ENCODE assay signal across 10 mouse cellular contexts in genomic region chr9:117089409-117090147, GRCm38 (mm10).
DNase-seq lines count a peak whose midpoint lies in the region; ATAC-seq lines count a peak whose summit lies in the region.
"Had no signal": no experiment of that assay in that cellular context is flagged by ENCODE, and none has a peak within 500 bp of the region (broad histone marks: within the 10 kb centered on the region; RNA-seq: fewer than 3 reads in every experiment).

No protein-coding gene starts in this region.

- no peak overlapping the region for H3K4me2 ChIP-seq in hindbrain, embryonic 13.5 days
- no peak overlapping the region for H3K4me2 ChIP-seq in hindbrain, embryonic 12.5 days (replicated peaks)
- H3K4me2 ChIP-seq: embryonic facial prominence, embryonic 15.5 days had no signal

- H3K4me1 ChIP-seq in hindbrain, embryonic 13.5 days (replicated peaks) = peaks cover 11% of the 10 kb centered on the region
- 0 out of 2 replicates have a peak, but pooled peaks cover 2% of the 10 kb centered on the region for H3K4me1 ChIP-seq in hindbrain, embryonic 12.5 days

- H3K9ac ChIP-seq in hindbrain, embryonic 13.5 days = no peak overlapping the region
- no peak overlapping the region for H3K9ac ChIP-seq in hindbrain, embryonic 12.5 days
- H3K9ac ChIP-seq: embryonic facial prominence, embryonic 15.5 days had no signal

- H3K27me3 ChIP-seq in hindbrain, embryonic 13.5 days = no peaks in the 10 kb centered on the region
- no peaks in the 10 kb centered on the region for H3K27me3 ChIP-seq in hindbrain, embryonic 12.5 days
- H3K27me3 ChIP-seq: embryonic facial prominence, embryonic 15.5 days had no signal

- H3K36me3 ChIP-seq in hindbrain, embryonic 13.5 days = no peaks in the 10 kb centered on the region
- no peaks in the 10 kb centered on the region for H3K36me3 ChIP-seq in hindbrain, embryonic 12.5 days
- H3K36me3 ChIP-seq: embryonic facial prominence, embryonic 15.5 days had no signal

- 0 out of 2 replicates have a peak, but pooled peaks have one; percentile 49 for ATAC-seq in hindbrain, embryonic 13.5 days (ENCODE audit: low FRiP score)
- ATAC-seq in hindbrain, embryonic 12.5 days (ENCODE audit: low FRiP score) = no peak
- no peak for ATAC-seq in CD4-positive, CD25-positive, alpha-beta regulatory T cell, adult 4 months
- ATAC-seq: activated CD4-positive, CD25-positive, alpha-beta regulatory T cell, adult 4 months had no signal

- 89% methylated on average over 12 of the region's 12 CpGs for WGBS in hindbrain, embryonic 13.5 days
- 91% methylated on average over 12 of the region's 12 CpGs for WGBS in hindbrain, embryonic 12.5 days

- H3K27ac ChIP-seq in hindbrain, embryonic 13.5 days = no peak overlapping the region
- no peak overlapping the region for H3K27ac ChIP-seq in hindbrain, embryonic 12.5 days
- H3K27ac ChIP-seq: embryonic facial prominence, embryonic 15.5 days had no signal

- no peaks in the 10 kb centered on the region for H3K9me3 ChIP-seq in hindbrain, embryonic 13.5 days
- no peaks in the 10 kb centered on the region; the same call in 1 of the 2 replicates for H3K9me3 ChIP-seq in hindbrain, embryonic 12.5 days (replicated peaks)
- H3K9me3 ChIP-seq: embryonic facial prominence, embryonic 15.5 days had no signal

- no peak overlapping the region for H3K4me3 ChIP-seq in hindbrain, embryonic 13.5 days
- H3K4me3 ChIP-seq in hindbrain, embryonic 12.5 days = no peak overlapping the region
- H3K4me3 ChIP-seq: embryonic facial prominence, embryonic 15.5 days had no signal

- peak; percentile 42 for DNase-seq in ovary, postnatal 14 days (ENCODE audit: low spot score)
- no peak for DNase-seq in ovary, postnatal 10 days (ENCODE audit: low spot score)
- DNase-seq in cerebellum, adult 9-10 months = peak; percentile 92
- peak; percentile 16 for DNase-seq in layer of hippocampus, adult 9-11 months
- no peak for DNase-seq in urinary bladder, postnatal 25 days (ENCODE audit: low spot score)

Comparison
In these comparisons a context has a peak if more than half of its experiments do, and no peak if none do; other contexts are left out.
1. DNase-seq: peak in ovary, postnatal 14 days (single experiment), cerebellum, adult 9-10 months (single experiment) and layer of hippocampus, adult 9-11 months (single experiment); none in ovary, postnatal 10 days (single experiment) and urinary bladder, postnatal 25 days (single experiment).